Mouse (Mus musculus) cortical plate, adult 2 months (tissue): Measurements from ENCODE around the gene Cdk5.

Experiments
- CTCF ChIP-seq: fragments of 200-500 bp; IDR thresholded peaks from 2 replicates; pipeline ENCODE4 v1.5.1; 2011; ENCODE audit warnings: mild to moderate bottlenecking, control low read depth, low read length; ENCODE audit not compliant: insufficient read depth; ENCODE audit errors: extremely low read depth
- POLR2A ChIP-seq: fragments of 200-500 bp; IDR thresholded peaks from 2 replicates; pipeline ENCODE4 v1.6.1; 2011; ENCODE audit warnings: mild to moderate bottlenecking, low read length, control low read depth; ENCODE audit not compliant: insufficient read depth; ENCODE audit errors: extremely low read depth

- TF ChIP-seq CTCF (no peak), POLR2A (0 out of 2 replicates have a peak, but pooled peaks have one; percentile 22)
Measured at GRCm38 (mm10) chr5:24424861-24425411, 1.6 kb upstream of the Cdk5 start.
